Mouse (Mus musculus) gastrocnemius, adult 2 months (tissue): ENCODE results near the gene Tspan9. TPM values are rescaled to one million over a fixed set of nuclear protein-coding genes. Genes with fewer than 3 reads are reported as not detected.

Experiments used
- DNase-seq: peaks from one replicate; pipeline ENCODE4 v3.0.0; 2022
- H3K27ac ChIP-seq: fragments of 200-600 bp; 2 replicates; pipeline ENCODE4 v1.8.1; 2022; ENCODE audit warnings: mild to moderate bottlenecking
- H3K4me3 ChIP-seq: fragments of 200-600 bp; 2 replicates; pipeline ENCODE4 v1.8.1; 2022; ENCODE audit warnings: mild to moderate bottlenecking, moderate library complexity
- CTCF ChIP-seq: fragments of 200-600 bp; IDR thresholded peaks from 2 replicates; pipeline ENCODE4 v1.8.1; 2022; ENCODE audit warnings: antibody characterized with exemption, mild to moderate bottlenecking, moderate library complexity
- intact Hi-C: fragments of 180-260 bp; cut with DNase I; formaldehyde crosslinking; loops from one replicate; pipeline ENCODE4 v1.15.1; 2025
- long read RNA-seq, 2 experiments: library from polyadenylated mRNA; stranded (forward); transcript quantifications; one replicate each; pipeline ENCODE4 v2.0.0; 2021
- total RNA-seq, 2 experiments: library from RNA; stranded (reverse); gene quantifications; 2 replicates each; pipeline ENCODE4 v1.2.3; 2021

The Tspan9 gene
- total RNA-seq: 10 to 100 TPM; 21.8 to 41.9 TPM
- long read RNA-seq, experiment 1, partial matches to known transcripts: 6 of 45 reads
- long read RNA-seq, experiment 1, other reads (novel, unspliced or antisense): 37 of 45 reads
- long read RNA-seq, experiment 2, partial matches to known transcripts: 3 of 32 reads
- long read RNA-seq, experiment 2, other reads (novel, unspliced or antisense): 27 of 32 reads

- H3K27ac ChIP-seq: peak within 1 kb of the TSS; percentile 88
- H3K4me3 ChIP-seq: peak within 1 kb of the TSS; percentile 83
- peak; percentile 7; the same call in 1 of the 2 replicates for TF ChIP-seq CTCF
- DNase-seq: peak; percentile 82
- intact Hi-C loops: loop anchor here (2.0 kb wide), 2 partner anchors 49 to 173 kb away; no protein-coding TSS in a partner anchor
These were observed at the start of gene Tspan9 for GRCm38 (mm10) chr6:128143390-128144020. TSS of gene Tspan9 (minus strand) at chr6:128143594.

GRCm38 (mm10) chr6:128183521-128183920 is 40.1 kb upstream of the Tspan9 start:
- intact Hi-C loops: no loop called here
- H3K27ac ChIP-seq: no peak overlapping the region
- no peak overlapping the region for H3K4me3 ChIP-seq
- no peak for TF ChIP-seq CTCF
- DNase-seq: no peak

GRCm38 (mm10) chr6:128181176-128181575 is 37.8 kb upstream of the Tspan9 start:
- Histone ChIP-seq H3K4me3 (no peak overlapping the region), H3K27ac (no peak overlapping the region)
- intact Hi-C loops: no loop called here

GRCm38 (mm10) chr6:128179651-128180050 is 36.3 kb upstream of the Tspan9 start:
- no peak for DNase-seq
- no peak for TF ChIP-seq CTCF
- intact Hi-C loops: no loop called here
- H3K27ac ChIP-seq: no peak overlapping the region
- H3K4me3 ChIP-seq: no peak overlapping the region

More at GRCm38 (mm10) chr6:128181176-128181575, 37.8 kb upstream of the Tspan9 start:
- no peak for TF ChIP-seq CTCF
- DNase-seq: no peak

GRCm38 (mm10) chr6:128179247-128179646 is 35.9 kb upstream of the Tspan9 start:
- Histone ChIP-seq H3K27ac (no peak overlapping the region), H3K4me3 (no peak overlapping the region)
- TF ChIP-seq CTCF: peak; percentile 33
- intact Hi-C loops: no loop called here
- no peak for DNase-seq

GRCm38 (mm10) chr6:128178681-128179080 is 35.3 kb upstream of the Tspan9 start:
- DNase-seq: no peak
- H3K27ac ChIP-seq: no peak overlapping the region
- H3K4me3 ChIP-seq: no peak overlapping the region
- intact Hi-C loops: no loop called here
- TF ChIP-seq CTCF: no peak

- no peak overlapping the region for H3K27ac ChIP-seq
- intact Hi-C loops: no loop called here
- peak; percentile 40 for TF ChIP-seq CTCF
- no peak overlapping the region for H3K4me3 ChIP-seq
- no peak for DNase-seq
These were observed 25.6 kb upstream of the Tspan9 start for GRCm38 (mm10) chr6:128168785-128169679.

GRCm38 (mm10) chr6:128165564-128165963 is 22.2 kb upstream of the Tspan9 start:
- no peak for TF ChIP-seq CTCF
- intact Hi-C loops: no loop called here
- no peak for DNase-seq
- no peak overlapping the region for H3K27ac ChIP-seq
- no peak overlapping the region for H3K4me3 ChIP-seq

GRCm38 (mm10) chr6:128164632-128165031 is 21.2 kb upstream of the Tspan9 start:
- TF ChIP-seq CTCF: no peak
- Histone ChIP-seq H3K4me3 (no peak overlapping the region), H3K27ac (no peak overlapping the region)
- DNase-seq: no peak
- intact Hi-C loops: no loop called here

- TF ChIP-seq CTCF: no peak
- DNase-seq: no peak
- Histone ChIP-seq H3K4me3 (no peak overlapping the region), H3K27ac (no peak overlapping the region)
- intact Hi-C loops: no loop called here
These were observed 15.7 kb upstream of the Tspan9 start for GRCm38 (mm10) chr6:128159092-128159491.

GRCm38 (mm10) chr6:128158031-128158430 is 14.6 kb upstream of the Tspan9 start:
- no peak overlapping the region for H3K27ac ChIP-seq
- intact Hi-C loops: no loop called here
- DNase-seq: no peak
- no peak for TF ChIP-seq CTCF
- no peak overlapping the region for H3K4me3 ChIP-seq

GRCm38 (mm10) chr6:128156476-128156875 is 13.1 kb upstream of the Tspan9 start:
- H3K4me3 ChIP-seq: no peak overlapping the region
- H3K27ac ChIP-seq: no peak overlapping the region
- TF ChIP-seq CTCF: no peak
- intact Hi-C loops: no loop called here
- no peak for DNase-seq

GRCm38 (mm10) chr6:128155935-128156334 is 12.5 kb upstream of the Tspan9 start:
- TF ChIP-seq CTCF: no peak
- H3K4me3 ChIP-seq: no peak overlapping the region
- no peak overlapping the region for H3K27ac ChIP-seq
- no peak for DNase-seq
- intact Hi-C loops: no loop called here
